Mouse (Mus musculus) MEL-GATA-1-ER (cell line): ENCODE data around the gene Psmd14.
A peak's percentile ranks its signal among the peaks of the same experiment; 100 is the strongest.

Experiments used
- DNase-seq: peaks from one replicate; pipeline ENCODE4 v3.0.0-alpha.2; 2012; ENCODE audit warnings: low read depth; ENCODE audit errors: extremely low read depth

Gene Psmd14

GRCm38 (mm10) chr2:61711108-61712040, at the start of gene Psmd14:
Gene Psmd14 (plus strand): TSS chr2:61711694.
- peak; percentile 83 for DNase-seq

GRCm38 (mm10) chr2:61662833-61663232, 48.7 kb upstream of the Psmd14 start:
- DNase-seq: no peak

- DNase-seq: no peak
These were observed 47.8 kb upstream of the Psmd14 start for GRCm38 (mm10) chr2:61663573-61664241.

- no peak for DNase-seq
These were observed 44.1 kb upstream of the Psmd14 start for GRCm38 (mm10) chr2:61667420-61667819.

GRCm38 (mm10) chr2:61668260-61668659, 43.2 kb upstream of the Psmd14 start:
- peak; percentile 34 for DNase-seq

- no peak for DNase-seq
These were observed 36.9 kb upstream of the Psmd14 start for GRCm38 (mm10) chr2:61674555-61674954.

- DNase-seq: no peak
These were observed 29.9 kb upstream of the Psmd14 start for GRCm38 (mm10) chr2:61681572-61681971.

GRCm38 (mm10) chr2:61686533-61686932, 25.0 kb upstream of the Psmd14 start:
- DNase-seq: peak; percentile 26

GRCm38 (mm10) chr2:61689086-61689485, 22.4 kb upstream of the Psmd14 start:
- no peak for DNase-seq

- no peak for DNase-seq
These were observed 1.9 kb upstream of the Psmd14 start for GRCm38 (mm10) chr2:61709570-61709969.

- DNase-seq: peak; percentile 54
These were observed 1.0 kb downstream of the Psmd14 start for GRCm38 (mm10) chr2:61712526-61712925.

- no peak for DNase-seq
These were observed 11.0 kb downstream of the Psmd14 start for GRCm38 (mm10) chr2:61722401-61722982.

GRCm38 (mm10) chr2:61732802-61733486, 21.4 kb downstream of the Psmd14 start:
- no peak for DNase-seq

GRCm38 (mm10) chr2:61734175-61734574, 22.7 kb downstream of the Psmd14 start:
- no peak for DNase-seq

GRCm38 (mm10) chr2:61746051-61746450, 34.6 kb downstream of the Psmd14 start:
- no peak for DNase-seq

GRCm38 (mm10) chr2:61746580-61746979, 35.1 kb downstream of the Psmd14 start:
- no peak for DNase-seq

GRCm38 (mm10) chr2:61747411-61747810, 35.9 kb downstream of the Psmd14 start:
- DNase-seq: no peak

- DNase-seq: no peak
These were observed 39.2 kb downstream of the Psmd14 start for GRCm38 (mm10) chr2:61750702-61751101.

GRCm38 (mm10) chr2:61751286-61751685, 39.8 kb downstream of the Psmd14 start:
- no peak for DNase-seq

- no peak for DNase-seq
These were observed 40.9 kb downstream of the Psmd14 start for GRCm38 (mm10) chr2:61752362-61752761.

- no peak for DNase-seq
These were observed 43.5 kb downstream of the Psmd14 start for GRCm38 (mm10) chr2:61754989-61755388.
